Mouse (Mus musculus): ENCODE measurements at regions not wholly inside any gene's neighbourhood (a gene's known extent, or its start where the extent isn't known, plus 50 kb on each side); places are given as distances from the start of the nearest gene placed in this dataset.

- Histone ChIP-seq H3K27me3 (replicated peaks; ENCODE audit: control insufficient read depth, insufficient read depth, low read length) (no peaks in the 10 kb centered on the region), H3K36me3 (ENCODE audit: control insufficient read depth, insufficient read depth, low read length) (no peaks in the 10 kb centered on the region), H3K27ac (replicated peaks; ENCODE audit: low read depth, low read length) (no peak overlapping the region), H3K4me1 (ENCODE audit: control insufficient read depth, insufficient read depth, low read length) (no peaks in the 10 kb centered on the region), H3K4me3 (ENCODE audit: low read depth, low read length) (no peak overlapping the region), H3K9ac (ENCODE audit: low read depth, low read length) (no peak overlapping the region), H3K4me2 (ENCODE audit: low read depth, low read length) (no peak overlapping the region), H3K9me3 (ENCODE audit: control insufficient read depth, low read length) (no peaks in the 10 kb centered on the region)
- DNase-seq (ENCODE audit: low spot score) (no peak), ATAC-seq (ENCODE audit: low read depth) (no peak)
Observed at GRCm38 (mm10) chr4:40400089-40400488, 71.9 kb upstream of the Tmem215 start.

- H3K9me3 ChIP-seq (ENCODE audit: control insufficient read depth, low read length) = no peaks in the 10 kb centered on the region
- H3K36me3 ChIP-seq (ENCODE audit: control insufficient read depth, insufficient read depth, low read length) = no peaks in the 10 kb centered on the region
- DNase-seq (ENCODE audit: low spot score) (no peak), ATAC-seq (ENCODE audit: low read depth) (no peak)
- no peak overlapping the region for H3K4me3 ChIP-seq (ENCODE audit: low read depth, low read length)
- no peak overlapping the region for H3K9ac ChIP-seq (ENCODE audit: low read depth, low read length)
- no peak overlapping the region for H3K4me2 ChIP-seq (ENCODE audit: low read depth, low read length)
- H3K4me1 ChIP-seq (ENCODE audit: control insufficient read depth, insufficient read depth, low read length) = no peaks in the 10 kb centered on the region
- no peak overlapping the region for H3K27ac ChIP-seq (replicated peaks; ENCODE audit: low read depth, low read length)
- no peaks in the 10 kb centered on the region for H3K27me3 ChIP-seq (replicated peaks; ENCODE audit: control insufficient read depth, insufficient read depth, low read length)
- 91% methylated on average over 1 of the region's 1 CpGs for WGBS
Observed at GRCm38 (mm10) chr4:40390183-40390582, 81.8 kb upstream of the Tmem215 start.

GRCm38 (mm10) chr4:40385284-40385683 is 86.7 kb upstream of the Tmem215 start:
- Histone ChIP-seq H3K27me3 (replicated peaks; ENCODE audit: control insufficient read depth, insufficient read depth, low read length) (no peaks in the 10 kb centered on the region), H3K9me3 (ENCODE audit: control insufficient read depth, low read length) (no peaks in the 10 kb centered on the region), H3K27ac (replicated peaks; ENCODE audit: low read depth, low read length) (no peak overlapping the region), H3K4me1 (ENCODE audit: control insufficient read depth, insufficient read depth, low read length) (no peaks in the 10 kb centered on the region), H3K4me3 (ENCODE audit: low read depth, low read length) (no peak overlapping the region), H3K36me3 (ENCODE audit: control insufficient read depth, insufficient read depth, low read length) (no peaks in the 10 kb centered on the region), H3K9ac (ENCODE audit: low read depth, low read length) (no peak overlapping the region), H3K4me2 (ENCODE audit: low read depth, low read length) (no peak overlapping the region)
- ATAC-seq (ENCODE audit: low read depth) (no peak), DNase-seq (ENCODE audit: low spot score) (no peak)
- WGBS = 85% methylated on average over 9 of the region's 9 CpGs

GRCm38 (mm10) chr4:40384704-40385103 is 87.3 kb upstream of the Tmem215 start:
- no peak for ATAC-seq (ENCODE audit: low read depth)

GRCm38 (mm10) chr4:40380309-40380708 is 91.7 kb upstream of the Tmem215 start:
- no peak overlapping the region for H3K9ac ChIP-seq (ENCODE audit: low read depth, low read length)
- DNase-seq (ENCODE audit: low spot score) = no peak
- H3K36me3 ChIP-seq (ENCODE audit: control insufficient read depth, insufficient read depth, low read length) = no peaks in the 10 kb centered on the region
- 63% methylated on average over 8 of the region's 8 CpGs for WGBS
- H3K9me3 ChIP-seq (ENCODE audit: control insufficient read depth, low read length) = no peaks in the 10 kb centered on the region
- no peaks in the 10 kb centered on the region for H3K27me3 ChIP-seq (replicated peaks; ENCODE audit: control insufficient read depth, insufficient read depth, low read length)
- no peaks in the 10 kb centered on the region for H3K4me1 ChIP-seq (ENCODE audit: control insufficient read depth, insufficient read depth, low read length)
- H3K4me3 ChIP-seq (ENCODE audit: low read depth, low read length) = no peak overlapping the region
- H3K4me2 ChIP-seq (ENCODE audit: low read depth, low read length) = no peak overlapping the region
- no peak for ATAC-seq (ENCODE audit: low read depth)
- H3K27ac ChIP-seq (replicated peaks; ENCODE audit: low read depth, low read length) = no peak overlapping the region

More at GRCm38 (mm10) chr4:40384704-40385103, 87.3 kb upstream of the Tmem215 start:
- Histone ChIP-seq H3K4me2 (ENCODE audit: low read depth, low read length) (no peak overlapping the region), H3K27ac (replicated peaks; ENCODE audit: low read depth, low read length) (no peak overlapping the region), H3K4me3 (ENCODE audit: low read depth, low read length) (no peak overlapping the region), H3K27me3 (replicated peaks; ENCODE audit: control insufficient read depth, insufficient read depth, low read length) (no peaks in the 10 kb centered on the region), H3K9me3 (ENCODE audit: control insufficient read depth, low read length) (no peaks in the 10 kb centered on the region), H3K9ac (ENCODE audit: low read depth, low read length) (no peak overlapping the region), H3K36me3 (ENCODE audit: control insufficient read depth, insufficient read depth, low read length) (no peaks in the 10 kb centered on the region), H3K4me1 (ENCODE audit: control insufficient read depth, insufficient read depth, low read length) (no peaks in the 10 kb centered on the region)
- 77% methylated on average over 3 of the region's 3 CpGs for WGBS
- no peak for DNase-seq (ENCODE audit: low spot score)

- 72% methylated on average over 9 of the region's 9 CpGs for WGBS
- H3K9ac ChIP-seq (ENCODE audit: low read depth, low read length) = no peak overlapping the region
- H3K9me3 ChIP-seq (ENCODE audit: control insufficient read depth, low read length) = no peaks in the 10 kb centered on the region
- H3K4me1 ChIP-seq (ENCODE audit: control insufficient read depth, insufficient read depth, low read length) = no peaks in the 10 kb centered on the region
- H3K36me3 ChIP-seq (ENCODE audit: control insufficient read depth, insufficient read depth, low read length) = no peaks in the 10 kb centered on the region
- no peak overlapping the region for H3K27ac ChIP-seq (replicated peaks; ENCODE audit: low read depth, low read length)
- no peak overlapping the region for H3K4me3 ChIP-seq (ENCODE audit: low read depth, low read length)
- DNase-seq (ENCODE audit: low spot score) (no peak), ATAC-seq (ENCODE audit: low read depth) (no peak)
- no peak overlapping the region for H3K4me2 ChIP-seq (ENCODE audit: low read depth, low read length)
- no peaks in the 10 kb centered on the region for H3K27me3 ChIP-seq (replicated peaks; ENCODE audit: control insufficient read depth, insufficient read depth, low read length)
Observed at GRCm38 (mm10) chr4:40375439-40376154, 96.4 kb upstream of the Ndufb6 start.

- H3K9me3 ChIP-seq (ENCODE audit: control insufficient read depth, low read length) = no peaks in the 10 kb centered on the region
Observed at GRCm38 (mm10) chr4:40374213-40374612, 95.0 kb upstream of the Ndufb6 start.

GRCm38 (mm10) chr4:40364329-40364728 is 85.1 kb upstream of the Ndufb6 start:
- no peak overlapping the region for H3K27ac ChIP-seq (replicated peaks; ENCODE audit: low read depth, low read length)
- no peaks in the 10 kb centered on the region for H3K4me1 ChIP-seq (ENCODE audit: control insufficient read depth, insufficient read depth, low read length)
- H3K4me3 ChIP-seq (ENCODE audit: low read depth, low read length) = no peak overlapping the region
- H3K9me3 ChIP-seq (ENCODE audit: control insufficient read depth, low read length) = no peaks in the 10 kb centered on the region
- H3K36me3 ChIP-seq (ENCODE audit: control insufficient read depth, insufficient read depth, low read length) = no peaks in the 10 kb centered on the region
- no peak overlapping the region for H3K4me2 ChIP-seq (ENCODE audit: low read depth, low read length)
- WGBS = 72% methylated on average over 3 of the region's 3 CpGs
- DNase-seq (ENCODE audit: low spot score) = no peak
- ATAC-seq (ENCODE audit: low read depth) = no peak
- H3K9ac ChIP-seq (ENCODE audit: low read depth, low read length) = no peak overlapping the region
- no peaks in the 10 kb centered on the region for H3K27me3 ChIP-seq (replicated peaks; ENCODE audit: control insufficient read depth, insufficient read depth, low read length)

More at GRCm38 (mm10) chr4:40374213-40374612, 95.0 kb upstream of the Ndufb6 start:
- Histone ChIP-seq H3K27me3 (replicated peaks; ENCODE audit: control insufficient read depth, insufficient read depth, low read length) (no peaks in the 10 kb centered on the region), H3K4me2 (ENCODE audit: low read depth, low read length) (no peak overlapping the region), H3K4me1 (ENCODE audit: control insufficient read depth, insufficient read depth, low read length) (no peaks in the 10 kb centered on the region), H3K4me3 (ENCODE audit: low read depth, low read length) (no peak overlapping the region), H3K27ac (replicated peaks; ENCODE audit: low read depth, low read length) (no peak overlapping the region), H3K36me3 (ENCODE audit: control insufficient read depth, insufficient read depth, low read length) (no peaks in the 10 kb centered on the region), H3K9ac (ENCODE audit: low read depth, low read length) (no peak overlapping the region)
- DNase-seq (ENCODE audit: low spot score) (no peak), ATAC-seq (ENCODE audit: low read depth) (no peak)
- WGBS = 90% methylated on average over 2 of the region's 2 CpGs

- Histone ChIP-seq H3K27ac (replicated peaks; ENCODE audit: low read depth, low read length) (no peak overlapping the region), H3K9ac (ENCODE audit: low read depth, low read length) (no peak overlapping the region), H3K9me3 (ENCODE audit: control insufficient read depth, low read length) (no peaks in the 10 kb centered on the region), H3K36me3 (ENCODE audit: control insufficient read depth, insufficient read depth, low read length) (no peaks in the 10 kb centered on the region), H3K27me3 (replicated peaks; ENCODE audit: control insufficient read depth, insufficient read depth, low read length) (no peaks in the 10 kb centered on the region), H3K4me1 (ENCODE audit: control insufficient read depth, insufficient read depth, low read length) (no peaks in the 10 kb centered on the region), H3K4me3 (ENCODE audit: low read depth, low read length) (no peak overlapping the region), H3K4me2 (ENCODE audit: low read depth, low read length) (no peak overlapping the region)
- DNase-seq (ENCODE audit: low spot score) = no peak
- 73% methylated on average over 3 of the region's 3 CpGs for WGBS
- no peak for ATAC-seq (ENCODE audit: low read depth)
Observed at GRCm38 (mm10) chr4:40359307-40359706, 80.1 kb upstream of the Ndufb6 start.
